Mouse (Mus musculus): ENCODE measurements around the gene Anp32b.

DNA sequence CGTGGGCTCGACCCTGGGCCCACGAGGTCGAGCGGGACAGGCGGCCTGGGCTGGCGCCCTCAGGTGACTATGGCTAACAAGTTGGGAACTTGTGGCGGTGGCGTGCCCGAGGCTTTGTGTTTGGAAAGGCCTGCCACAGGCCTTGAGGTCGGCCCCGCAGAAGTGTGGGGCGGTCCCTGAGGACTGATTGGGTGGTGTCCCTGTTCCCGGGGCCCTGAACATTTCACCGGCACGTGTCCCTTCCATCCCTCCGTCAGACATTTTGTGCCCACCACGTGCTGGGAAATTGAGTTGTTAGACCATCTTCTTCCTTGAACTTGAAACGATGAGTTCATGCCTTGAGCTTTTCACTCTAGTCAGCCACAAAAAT is 1.8 kb downstream of the Anp32b start:
- TF ChIP-seq CTCF (IDR thresholded peaks at IDR 0.05; ENCODE audit: low read depth, low read length) = no peak
- TF ChIP-seq POLR2A (IDR thresholded peaks at IDR 0.05; ENCODE audit: borderline replicate concordance, low read depth, low read length) = no peak

Measured in bone marrow macrophage, adult 2 months (primary cell).